8 mouse cellular contexts compared by ENCODE assay signal in the genomic region with DNA sequence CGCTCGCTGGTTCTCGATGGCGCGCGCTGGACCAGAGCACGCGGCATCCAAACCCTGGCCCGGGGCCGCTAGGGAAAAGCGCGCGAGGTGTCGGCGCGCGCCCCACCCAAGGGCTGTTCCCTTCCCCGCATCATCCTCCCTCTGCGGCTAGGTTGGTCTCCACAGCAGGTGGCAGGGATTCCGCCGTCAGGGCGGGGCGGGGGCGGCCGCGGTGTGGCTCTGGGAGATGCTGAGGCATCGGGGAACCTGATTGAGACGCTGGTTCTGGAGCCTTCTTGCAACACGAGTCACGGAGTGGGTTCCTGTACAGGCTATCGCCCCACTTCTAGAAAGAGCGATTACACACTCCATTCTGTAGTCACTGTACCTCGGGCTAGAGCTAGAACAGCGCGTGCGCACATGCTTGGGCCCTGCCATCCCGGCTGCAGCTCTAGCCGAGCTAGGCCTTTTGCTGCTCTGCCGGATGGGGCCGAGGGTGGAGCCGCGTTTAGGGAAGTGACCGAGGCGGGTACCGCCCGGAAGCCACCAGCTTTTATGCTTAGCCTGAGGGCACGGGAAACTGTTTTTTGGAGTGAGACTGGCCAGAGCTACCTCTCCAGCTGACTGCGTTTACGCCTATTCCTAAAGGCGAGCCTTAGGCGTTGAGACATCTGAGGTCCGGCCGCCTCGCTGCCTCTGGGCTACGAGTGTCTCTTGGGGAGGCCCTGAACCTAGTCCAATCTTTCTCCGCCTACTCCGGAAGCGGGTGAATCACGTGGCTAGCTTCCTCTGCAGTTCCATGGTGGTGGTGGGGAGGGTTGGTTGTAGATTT. TPM values are rescaled to one million over a fixed set of nuclear protein-coding genes. Genes with fewer than 3 reads are reported as not detected.
DNase-seq lines count a peak whose midpoint lies in the region; ATAC-seq lines count a peak whose summit lies in the region.

No protein-coding gene starts in this region.

- H3K4me1 ChIP-seq in hindbrain, embryonic 14.5 days (replicated peaks; ENCODE audit: control insufficient read depth, insufficient read depth, low read length): peaks cover 30% of the 10 kb centered on the region

- H3K36me3 ChIP-seq in hindbrain, embryonic 14.5 days (replicated peaks; ENCODE audit: control insufficient read depth, insufficient read depth): peaks cover 44% of the 10 kb centered on the region

- peak; percentile 78 for DNase-seq in MN1 (ENCODE audit: low spot score)
- DNase-seq in cerebellum, postnatal 10 days: peak; percentile 91 to 92
- DNase-seq in frontal cortex, postnatal 25 days (ENCODE audit: low spot score in 2 of 2): peak; percentile 54 to 64
- DNase-seq in hindbrain, embryonic 14.5 days (ENCODE audit: low spot score): peak; percentile 75
- peak; percentile 82 for DNase-seq in layer of hippocampus, postnatal 36 days
- peak; percentile 92 for DNase-seq in lung, postnatal 36 days
- DNase-seq in retina, postnatal 1 day: peak; percentile 83
- DNase-seq in thymus, postnatal 4 days: peak; percentile 85

- H3K4me2 ChIP-seq in hindbrain, embryonic 14.5 days (replicated peaks): peak overlapping the region; percentile 86

- peak overlapping the region; percentile 77 for H3K4me3 ChIP-seq in hindbrain, embryonic 14.5 days (replicated peaks; ENCODE audit: low read length)

- WGBS in hindbrain, embryonic 14.5 days: under 1% methylated on average over 58 of the region's 59 CpGs

- H3K27ac ChIP-seq in hindbrain, embryonic 14.5 days: peak overlapping the region; percentile 99

- peak; percentile 44 for ATAC-seq in hindbrain, embryonic 14.5 days (ENCODE audit: low FRiP score)

- no peaks in the 10 kb centered on the region for H3K9me3 ChIP-seq in hindbrain, embryonic 14.5 days (ENCODE audit: control insufficient read depth, low read length)

- H3K27me3 ChIP-seq in hindbrain, embryonic 14.5 days (ENCODE audit: control insufficient read depth, insufficient read depth, low read length): no peaks in the 10 kb centered on the region

- peak overlapping the region; percentile 93 for H3K9ac ChIP-seq in hindbrain, embryonic 14.5 days

RNA-seq across cellular contexts. Expression of a gene that starts 0.8 kb away (rescaled TPM):
- polyA plus RNA-seq in hindbrain, embryonic 14.5 days (2014; fragmentation: Nextera tagmentation; extraction: Ambion mirVana): 3,620 and 3,763 TPM in 2 replicates
- total RNA-seq in layer of hippocampus, postnatal 36 days (2021): 1,000 to 10,000 TPM; 1,234 to 1,394 TPM

RNA-seq across cellular contexts. Expression of a gene that starts 2.9 kb away (rescaled TPM):
- 40.0 and 41.7 TPM in 2 replicates for polyA plus RNA-seq in hindbrain, embryonic 14.5 days (2014; fragmentation: Nextera tagmentation; extraction: Ambion mirVana)
- total RNA-seq in layer of hippocampus, postnatal 36 days (2021): 10 to 100 TPM; 37.6 to 39.3 TPM

RNA-seq across cellular contexts. Expression of a gene that starts 12.5 kb away (rescaled TPM):
- 0.21 and 0.58 TPM in 2 replicates for polyA plus RNA-seq in hindbrain, embryonic 14.5 days (2014; fragmentation: Nextera tagmentation; extraction: Ambion mirVana)
- total RNA-seq in layer of hippocampus, postnatal 36 days (2021): 1 to 10 TPM; 5.4 to 8.8 TPM

RNA-seq across cellular contexts. Expression of a gene that starts 17.3 kb away (rescaled TPM):
- 37.8 and 41.1 TPM in 2 replicates for polyA plus RNA-seq in hindbrain, embryonic 14.5 days (2014; fragmentation: Nextera tagmentation; extraction: Ambion mirVana)
- 10 to 100 TPM; 10.9 to 12.4 TPM for total RNA-seq in layer of hippocampus, postnatal 36 days (2021)

RNA-seq across cellular contexts. Expression of a gene that starts 19.2 kb away (rescaled TPM):
- 87.1 and 96.5 TPM in 2 replicates for polyA plus RNA-seq in hindbrain, embryonic 14.5 days (2014; fragmentation: Nextera tagmentation; extraction: Ambion mirVana)
- 10 to 100 TPM; 80.5 to 83.5 TPM for total RNA-seq in layer of hippocampus, postnatal 36 days (2021)

Comparison
In these comparisons a context has a peak if more than half of its experiments do, and no peak if none do; other contexts are left out.
1. Peak in every context shown above with its lines: DNase-seq, ATAC-seq, H3K4me3 ChIP-seq and H3K27ac ChIP-seq.